Mouse (Mus musculus): ENCODE results near the gene Klk9. TPM values are rescaled to one million over a fixed set of nuclear protein-coding genes. Genes with fewer than 3 reads are reported as not detected.

Gene Klk9
- polyA plus RNA-seq (2014; fragmentation: Nextera tagmentation; extraction: Ambion mirVana): not detected in 2 replicates

- Histone ChIP-seq H3K27ac (ENCODE audit: low read depth, low read length) (no peak within 1 kb of the TSS), H3K27me3 (replicated peaks; ENCODE audit: control insufficient read depth, insufficient read depth, low read length) (peaks cover 6% of the 10 kb centered on the region; the same call in 1 of the 2 replicates), H3K4me1 (ENCODE audit: control insufficient read depth, insufficient read depth, low read length) (no peaks in the 10 kb centered on the region), H3K4me2 (ENCODE audit: low read length) (no peak within 1 kb of the TSS), H3K9ac (ENCODE audit: low read length) (no peak within 1 kb of the TSS), H3K36me3 (ENCODE audit: control insufficient read depth, insufficient read depth, low read length) (no peaks in the 10 kb centered on the region), H3K4me3 (ENCODE audit: low read depth, low read length) (no peak within 1 kb of the TSS), H3K9me3 (replicated peaks; ENCODE audit: control insufficient read depth, low read length) (no peaks in the 10 kb centered on the region)
- 78% methylated on average over 7 of the region's 7 CpGs for WGBS
- no peak for DNase-seq (ENCODE audit: low spot score)
- ATAC-seq: no peak
Measured at GRCm38 (mm10) chr7:43791591-43791990, at the start of gene Klk9. Gene Klk9 (plus strand): TSS chr7:43791891.

- Histone ChIP-seq H3K9ac (ENCODE audit: low read length) (no peak overlapping the region), H3K4me1 (ENCODE audit: control insufficient read depth, insufficient read depth, low read length) (no peaks in the 10 kb centered on the region), H3K36me3 (ENCODE audit: control insufficient read depth, insufficient read depth, low read length) (no peaks in the 10 kb centered on the region), H3K27ac (ENCODE audit: low read depth, low read length) (no peak overlapping the region), H3K27me3 (replicated peaks; ENCODE audit: control insufficient read depth, insufficient read depth, low read length) (no peaks in the 10 kb centered on the region), H3K4me2 (ENCODE audit: low read length) (no peak overlapping the region), H3K4me3 (ENCODE audit: low read depth, low read length) (no peak overlapping the region), H3K9me3 (replicated peaks; ENCODE audit: control insufficient read depth, low read length) (no peaks in the 10 kb centered on the region)
- peak; percentile 0 for DNase-seq (ENCODE audit: low spot score)
- ATAC-seq: no peak
- WGBS: 68% methylated on average over 1 of the region's 1 CpGs
Measured at GRCm38 (mm10) chr7:43747788-43748187, 43.9 kb upstream of the Klk9 start.

- Histone ChIP-seq H3K4me2 (ENCODE audit: low read length) (no peak overlapping the region), H3K4me3 (ENCODE audit: low read depth, low read length) (no peak overlapping the region), H3K4me1 (ENCODE audit: control insufficient read depth, insufficient read depth, low read length) (no peaks in the 10 kb centered on the region), H3K27ac (ENCODE audit: low read depth, low read length) (no peak overlapping the region), H3K36me3 (ENCODE audit: control insufficient read depth, insufficient read depth, low read length) (no peaks in the 10 kb centered on the region), H3K27me3 (replicated peaks; ENCODE audit: control insufficient read depth, insufficient read depth, low read length) (no peaks in the 10 kb centered on the region), H3K9me3 (replicated peaks; ENCODE audit: control insufficient read depth, low read length) (no peaks in the 10 kb centered on the region), H3K9ac (ENCODE audit: low read length) (no peak overlapping the region)
- DNase-seq (ENCODE audit: low spot score) (no peak), ATAC-seq (no peak)
- 85% methylated on average over 2 of the region's 2 CpGs for WGBS
Measured at GRCm38 (mm10) chr7:43752806-43753205, 38.9 kb upstream of the Klk9 start.

- Histone ChIP-seq H3K27ac (ENCODE audit: low read depth, low read length) (no peak overlapping the region), H3K4me1 (ENCODE audit: control insufficient read depth, insufficient read depth, low read length) (no peaks in the 10 kb centered on the region), H3K9me3 (replicated peaks; ENCODE audit: control insufficient read depth, low read length) (no peaks in the 10 kb centered on the region), H3K9ac (ENCODE audit: low read length) (no peak overlapping the region), H3K4me2 (ENCODE audit: low read length) (no peak overlapping the region), H3K4me3 (ENCODE audit: low read depth, low read length) (no peak overlapping the region), H3K36me3 (ENCODE audit: control insufficient read depth, insufficient read depth, low read length) (no peaks in the 10 kb centered on the region), H3K27me3 (replicated peaks; ENCODE audit: control insufficient read depth, insufficient read depth, low read length) (no peaks in the 10 kb centered on the region)
- no peak for DNase-seq (ENCODE audit: low spot score)
- no peak for ATAC-seq
- 33% methylated on average over 8 of the region's 8 CpGs for whole genome bisulfite sequencing
Measured at GRCm38 (mm10) chr7:43766484-43766883, 25.2 kb upstream of the Klk9 start.

GRCm38 (mm10) chr7:43768597-43768996, 23.1 kb upstream of the Klk9 start, which contains the start of gene Klk12:
Gene Klk12 (plus strand): TSS chr7:43768897.
- Histone ChIP-seq H3K4me1 (ENCODE audit: control insufficient read depth, insufficient read depth, low read length) (no peaks in the 10 kb centered on the region), H3K4me3 (ENCODE audit: low read depth, low read length) (no peak within 1 kb of the TSS), H3K4me2 (ENCODE audit: low read length) (no peak within 1 kb of the TSS), H3K27ac (ENCODE audit: low read depth, low read length) (no peak within 1 kb of the TSS), H3K9me3 (replicated peaks; ENCODE audit: control insufficient read depth, low read length) (no peaks in the 10 kb centered on the region), H3K36me3 (ENCODE audit: control insufficient read depth, insufficient read depth, low read length) (no peaks in the 10 kb centered on the region), H3K9ac (ENCODE audit: low read length) (no peak within 1 kb of the TSS), H3K27me3 (replicated peaks; ENCODE audit: control insufficient read depth, insufficient read depth, low read length) (no peaks in the 10 kb centered on the region)
- WGBS: 79% methylated on average over 4 of the region's 4 CpGs
- no peak for DNase-seq (ENCODE audit: low spot score)
- no peak for ATAC-seq

GRCm38 (mm10) chr7:43769636-43770035, 22.1 kb upstream of the Klk9 start:
- no peaks in the 10 kb centered on the region for H3K36me3 ChIP-seq (ENCODE audit: control insufficient read depth, insufficient read depth, low read length)

GRCm38 (mm10) chr7:43770701-43771100, 21.0 kb upstream of the Klk9 start:
- H3K27me3 ChIP-seq (replicated peaks; ENCODE audit: control insufficient read depth, insufficient read depth, low read length): no peaks in the 10 kb centered on the region
- H3K4me1 ChIP-seq (ENCODE audit: control insufficient read depth, insufficient read depth, low read length): no peaks in the 10 kb centered on the region
- WGBS: 93% methylated on average over 10 of the region's 10 CpGs
- H3K4me2 ChIP-seq (ENCODE audit: low read length): no peak overlapping the region
- DNase-seq (ENCODE audit: low spot score) (no peak), ATAC-seq (no peak)
- no peak overlapping the region for H3K4me3 ChIP-seq (ENCODE audit: low read depth, low read length)
- no peaks in the 10 kb centered on the region for H3K36me3 ChIP-seq (ENCODE audit: control insufficient read depth, insufficient read depth, low read length)
- no peaks in the 10 kb centered on the region for H3K9me3 ChIP-seq (replicated peaks; ENCODE audit: control insufficient read depth, low read length)
- no peak overlapping the region for H3K27ac ChIP-seq (ENCODE audit: low read depth, low read length)
- no peak overlapping the region for H3K9ac ChIP-seq (ENCODE audit: low read length)

More at GRCm38 (mm10) chr7:43769636-43770035, 22.1 kb upstream of the Klk9 start:
- Histone ChIP-seq H3K4me2 (ENCODE audit: low read length) (no peak overlapping the region), H3K4me1 (ENCODE audit: control insufficient read depth, insufficient read depth, low read length) (no peaks in the 10 kb centered on the region), H3K27me3 (replicated peaks; ENCODE audit: control insufficient read depth, insufficient read depth, low read length) (no peaks in the 10 kb centered on the region), H3K27ac (ENCODE audit: low read depth, low read length) (no peak overlapping the region), H3K9ac (ENCODE audit: low read length) (no peak overlapping the region), H3K9me3 (replicated peaks; ENCODE audit: control insufficient read depth, low read length) (no peaks in the 10 kb centered on the region), H3K4me3 (ENCODE audit: low read depth, low read length) (no peak overlapping the region)
- 88% methylated on average over 8 of the region's 8 CpGs for WGBS
- no peak for ATAC-seq
- no peak for DNase-seq (ENCODE audit: low spot score)

- WGBS: 93% methylated on average over 6 of the region's 6 CpGs
- no peaks in the 10 kb centered on the region for H3K4me1 ChIP-seq (ENCODE audit: control insufficient read depth, insufficient read depth, low read length)
Measured at GRCm38 (mm10) chr7:43771916-43772315, 19.8 kb upstream of the Klk9 start.

GRCm38 (mm10) chr7:43772901-43773300, 18.8 kb upstream of the Klk9 start:
- H3K9ac ChIP-seq (ENCODE audit: low read length): no peak overlapping the region
- 88% methylated on average over 3 of the region's 3 CpGs for WGBS
- H3K27ac ChIP-seq (ENCODE audit: low read depth, low read length): no peak overlapping the region
- H3K27me3 ChIP-seq (replicated peaks; ENCODE audit: control insufficient read depth, insufficient read depth, low read length): no peaks in the 10 kb centered on the region
- H3K4me3 ChIP-seq (ENCODE audit: low read depth, low read length): no peak overlapping the region
- no peaks in the 10 kb centered on the region for H3K36me3 ChIP-seq (ENCODE audit: control insufficient read depth, insufficient read depth, low read length)
- no peaks in the 10 kb centered on the region for H3K4me1 ChIP-seq (ENCODE audit: control insufficient read depth, insufficient read depth, low read length)
- DNase-seq (ENCODE audit: low spot score) (no peak), ATAC-seq (no peak)
- no peaks in the 10 kb centered on the region for H3K9me3 ChIP-seq (replicated peaks; ENCODE audit: control insufficient read depth, low read length)
- no peak overlapping the region for H3K4me2 ChIP-seq (ENCODE audit: low read length)

More at GRCm38 (mm10) chr7:43771916-43772315, 19.8 kb upstream of the Klk9 start:
- ATAC-seq (no peak), DNase-seq (ENCODE audit: low spot score) (no peak)
- H3K4me2 ChIP-seq (ENCODE audit: low read length): no peak overlapping the region
- H3K27ac ChIP-seq (ENCODE audit: low read depth, low read length): no peak overlapping the region
- H3K27me3 ChIP-seq (replicated peaks; ENCODE audit: control insufficient read depth, insufficient read depth, low read length): no peaks in the 10 kb centered on the region
- H3K4me3 ChIP-seq (ENCODE audit: low read depth, low read length): no peak overlapping the region
- no peak overlapping the region for H3K9ac ChIP-seq (ENCODE audit: low read length)
- no peaks in the 10 kb centered on the region for H3K36me3 ChIP-seq (ENCODE audit: control insufficient read depth, insufficient read depth, low read length)
- H3K9me3 ChIP-seq (replicated peaks; ENCODE audit: control insufficient read depth, low read length): no peaks in the 10 kb centered on the region

All from forebrain, embryonic 14.5 days (tissue).